Mouse (Mus musculus) CD4-positive naive resting alpha-beta T cell, adult 57 days (primary cell): ENCODE measurements around the gene Rsph9. TPM values are rescaled to one million over a fixed set of nuclear protein-coding genes. Genes with fewer than 3 reads are reported as not detected.

Experiments
- total RNA-seq: library from RNA; stranded (reverse); gene quantifications from one replicate; pipeline ENCODE4 v1.2.4, GENCODE M21; 2023

Rsph9 gene
- not detected for total RNA-seq

DNA sequence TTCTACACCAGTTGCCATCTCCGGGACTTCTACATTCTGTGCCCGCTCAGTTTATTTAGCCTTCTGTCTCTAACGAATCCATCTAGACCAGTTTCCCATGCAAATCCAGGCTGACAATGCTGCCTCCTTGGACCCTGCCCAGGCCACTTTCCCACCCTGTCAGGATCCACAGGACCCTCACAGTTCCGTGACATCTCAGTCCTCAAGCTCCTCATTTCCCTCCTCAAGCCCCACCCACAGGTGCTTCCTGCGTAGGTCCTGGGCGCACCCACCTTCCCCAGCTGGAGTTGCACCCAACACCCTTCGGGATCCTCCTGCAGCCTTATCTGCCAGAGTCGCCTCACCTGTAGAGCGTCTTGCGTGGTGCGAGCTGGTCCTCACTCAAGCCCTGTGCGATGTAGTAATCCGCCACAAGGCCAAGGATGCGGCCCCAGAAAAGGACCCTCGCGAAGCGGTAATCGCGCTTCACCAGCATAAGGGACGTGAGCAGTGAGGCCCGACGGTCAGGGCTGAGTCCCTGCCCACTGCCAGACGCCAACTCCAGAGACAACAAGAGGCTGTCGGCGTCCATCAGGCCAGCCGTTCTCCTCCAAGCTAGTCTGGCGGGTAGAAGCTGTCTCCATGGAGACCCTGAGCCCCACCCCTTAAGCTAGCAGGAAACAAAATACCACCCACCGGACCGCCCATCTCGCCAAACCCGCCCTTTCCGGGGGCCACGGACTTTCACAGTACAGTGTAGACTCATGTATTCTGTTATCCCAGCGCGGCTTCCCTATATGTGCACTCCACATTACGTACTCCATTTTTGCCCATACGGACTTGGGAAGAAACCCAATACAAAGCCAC is at the start of gene Rsph9:
TSS of gene Rsph9 (minus strand) at position 639 of the 846 bp plus-strand sequence.

GRCm38 (mm10) chr17:46160686-46161085 is 16.7 kb upstream of the Rsph9 start, which contains the start of gene Gtpbp2:
Gtpbp2 (plus strand) TSS chr17:46161032.

GRCm38 (mm10) chr17:46152847-46153782 is 9.1 kb upstream of the Rsph9 start, which contains the start of gene Mad2l1bp:
Mad2l1bp (minus strand) TSS chr17:46153553.

DNA sequence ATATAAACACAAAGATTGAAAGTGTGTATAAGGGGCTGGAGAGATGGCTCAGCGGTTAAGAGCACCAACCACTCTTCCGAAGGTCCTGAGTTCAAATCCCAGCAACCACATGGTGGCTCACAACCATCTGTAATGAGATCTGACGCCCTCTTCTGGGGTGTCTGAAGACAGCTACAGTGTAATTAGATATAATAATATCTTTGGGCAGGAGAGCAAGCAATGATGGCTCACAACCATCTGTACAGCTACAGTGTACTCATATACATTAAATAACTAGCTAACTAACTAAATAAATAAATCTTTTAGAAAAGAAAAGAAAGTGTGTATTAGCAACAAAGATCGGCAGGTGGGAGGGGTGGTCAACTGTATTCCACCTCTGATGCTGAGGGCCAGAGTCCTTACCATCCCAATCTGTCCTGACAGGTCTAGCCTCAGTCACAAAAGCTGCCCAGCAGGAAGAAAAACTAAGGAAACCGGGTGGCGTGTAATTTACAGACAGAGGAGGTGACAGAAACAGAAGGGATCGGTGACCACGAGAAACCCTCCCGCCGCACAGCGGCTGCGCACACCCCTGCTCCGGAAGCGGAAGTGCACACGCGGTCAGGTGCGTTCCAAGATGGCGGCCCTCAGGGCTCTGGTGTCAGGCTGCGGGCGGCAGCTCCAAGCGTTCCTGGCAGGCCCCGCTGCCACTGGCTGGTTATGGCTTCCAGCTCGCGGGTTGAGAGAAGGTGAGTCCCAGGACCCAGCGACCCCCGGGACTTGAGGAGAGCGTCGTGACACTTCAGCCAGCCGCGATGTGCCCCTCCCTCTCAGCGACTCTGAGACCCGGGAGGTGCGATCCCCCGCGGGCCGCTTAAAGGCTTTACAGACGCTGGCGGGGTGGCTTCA is 33.4 kb downstream of the Rsph9 start, which contains the start of gene Mrps18a:
TSS of gene Mrps18a (plus strand) at position 585 of the 888 bp plus-strand sequence.

Other genes starting within 250 kb of the Rsph9 start
- gene Vegfa, start 111.8 kb downstream of the Rsph9 start, total RNA-seq: 3.5 TPM
- 52.9 TPM for gene Mrps18a, start 33.2 kb downstream of the Rsph9 start, total RNA-seq
- gene Mad2l1bp, start 9.3 kb upstream of the Rsph9 start, total RNA-seq: 26.2 TPM
- gene Gtpbp2, start 16.8 kb upstream of the Rsph9 start, total RNA-seq: 174 TPM
- gene Polh, start 58.4 kb upstream of the Rsph9 start, total RNA-seq: 13.6 TPM
- gene Xpo5, start 58.6 kb upstream of the Rsph9 start, total RNA-seq: 36.9 TPM
- gene Polr1c, start 103.8 kb upstream of the Rsph9 start, total RNA-seq: 60.4 TPM
- 114 TPM for gene Yipf3, start 103.9 kb upstream of the Rsph9 start, total RNA-seq
- 2.2 TPM for gene Lrrc73, start 109.3 kb upstream of the Rsph9 start, total RNA-seq
- 55.2 TPM for gene Tjap1, start 138.8 kb upstream of the Rsph9 start, total RNA-seq
- gene Dlk2, start 153.2 kb upstream of the Rsph9 start, total RNA-seq: 0.44 TPM
- gene Abcc10, start 184.1 kb upstream of the Rsph9 start, total RNA-seq: 19.1 TPM
- gene Zfp318, start 239.5 kb upstream of the Rsph9 start, total RNA-seq: 45.1 TPM